Mouse (Mus musculus) CH12.LX (cell line): Measurements from ENCODE around the gene Dnah7c.

Source experiments
- CTCF ChIP-seq, 2 experiments: IDR thresholded peaks in 1 of 2; conservative IDR thresholded peaks in 1 of 2; 2 replicates each; pipeline ENCODE4 v1.5.1; 2011 to 2012; ENCODE audit warnings: low read depth in 2 of 2, low read length in 2 of 2, improper control_type of control experiment in 1 of 2, inconsistent platforms in 1 of 2, mild to moderate bottlenecking in 1 of 2, moderate library complexity in 1 of 2
- ETS1 ChIP-seq: conservative IDR thresholded peaks from 2 replicates; pipeline ENCODE4 v1.6.1; 2012; ENCODE audit warnings: low read depth, mild to moderate bottlenecking, inconsistent platforms, low read length, improper control_type of control experiment, moderate library complexity
- JUN ChIP-seq: IDR thresholded peaks from 2 replicates; pipeline ENCODE4 v1.6.1; 2011; ENCODE audit warnings: low read depth, mild to moderate bottlenecking, low read length, improper control_type of control experiment, moderate library complexity; ENCODE audit not compliant: insufficient read depth
- RCOR1 ChIP-seq: conservative IDR thresholded peaks from 2 replicates; pipeline ENCODE4 v1.6.1; 2012; ENCODE audit warnings: low read depth, mild to moderate bottlenecking, inconsistent platforms, low read length, improper control_type of control experiment
- TBP ChIP-seq: conservative IDR thresholded peaks from 2 replicates; pipeline ENCODE4 v1.6.1; 2011; ENCODE audit warnings: low read depth, low read length, improper control_type of control experiment
- USF1 ChIP-seq: IDR thresholded peaks from 2 replicates; pipeline ENCODE4 v1.6.1; 2014; ENCODE audit warnings: low read depth, mild to moderate bottlenecking, inconsistent platforms, low read length, improper control_type of control experiment

DNA sequence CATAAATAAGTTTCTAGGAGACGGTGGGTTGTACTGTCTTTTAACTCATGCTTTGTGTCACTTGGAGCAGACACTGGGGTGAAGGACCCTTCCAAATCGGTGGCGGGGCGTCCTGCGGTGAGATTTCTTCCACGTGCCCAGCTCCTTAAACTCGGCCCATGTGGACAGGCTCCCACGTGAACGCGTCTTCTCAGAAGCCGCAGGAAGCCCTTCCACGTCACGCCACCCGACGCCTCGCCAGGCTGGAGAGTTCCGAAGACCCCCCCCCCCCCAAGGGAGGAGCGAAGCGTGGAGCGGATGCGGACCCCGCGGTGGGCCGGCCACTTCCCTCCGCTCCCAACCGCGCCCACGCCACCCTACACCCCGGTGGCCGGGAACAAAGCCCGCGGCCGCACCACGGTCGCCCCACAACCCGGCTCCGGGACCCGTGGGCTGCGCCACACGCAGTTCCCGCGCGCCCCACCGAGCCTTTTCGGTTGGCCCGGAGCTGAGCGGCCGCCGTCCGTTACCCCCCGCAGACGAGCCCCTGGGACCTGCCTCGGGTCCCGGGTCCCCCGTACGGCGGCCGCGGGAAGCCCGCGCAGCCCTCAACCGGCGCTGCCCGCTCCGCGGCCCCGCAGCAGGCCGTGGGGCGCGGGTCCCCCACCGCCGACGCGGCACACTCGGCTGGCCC is 427.3 kb downstream of the Dnah7c start:
- TF ChIP-seq CTCF (conservative IDR thresholded peaks at IDR 0.05 in 1 of 2, IDR thresholded peaks at IDR 0.05 in 1 of 2; ENCODE audit: low read depth in 2 of 2, low read length in 2 of 2): no peak
- TF ChIP-seq RCOR1: no peak
- TF ChIP-seq ETS1: no peak
- TF ChIP-seq USF1: no peak
- TF ChIP-seq JUN: no peak
- no peak for TF ChIP-seq TBP
